Mouse (Mus musculus) kidney, postnatal 0 days (tissue): ENCODE results near the gene Rbm26. TPM values are rescaled to one million over a fixed set of nuclear protein-coding genes. Genes with fewer than 3 reads are reported as not detected.

Experiments used
- ATAC-seq: fragments of 200-750 bp; cut with Nextera tagmentation; replicated peaks from 2 replicates; pipeline ENCODE4 v1.8.0; 2017; ENCODE audit warnings: low read depth, moderate number of reproducible peaks, moderate TSS enrichment, moderate library complexity; ENCODE audit not compliant: low FRiP score
- DNase-seq: peaks from one replicate; pipeline ENCODE4 v3.0.0-alpha.2; 2016; ENCODE audit warnings: low spot score
- H3K27ac ChIP-seq: fragments of 300-500 bp; sonication (generic); 2 replicates; pipeline ENCODE4 v1.5.1; 2014; ENCODE audit warnings: mild to moderate bottlenecking
- H3K27me3 ChIP-seq: fragments of 300-500 bp; sonication (generic); 2 replicates; pipeline ENCODE4 v1.6.1; 2014; ENCODE audit warnings: low read length, mixed read lengths; ENCODE audit not compliant: insufficient read depth
- H3K36me3 ChIP-seq: fragments of 300-500 bp; sonication (generic); 2 replicates; pipeline ENCODE4 v1.6.1; 2014; ENCODE audit warnings: low read length, mixed read lengths; ENCODE audit not compliant: insufficient read depth
- H3K4me1 ChIP-seq: fragments of 300-500 bp; sonication (generic); replicated peaks from 2 replicates; pipeline ENCODE4 v1.6.1; 2014; ENCODE audit warnings: antibody characterized with exemption, low read length, mixed read lengths; ENCODE audit not compliant: insufficient read depth
- H3K4me2 ChIP-seq: fragments of 300-500 bp; sonication (generic); 2 replicates; pipeline ENCODE4 v1.6.1; 2014; ENCODE audit warnings: mild to moderate bottlenecking, low read length, moderate library complexity, mixed read lengths
- H3K4me3 ChIP-seq: fragments of 300-500 bp; sonication (generic); replicated peaks from 2 replicates; pipeline ENCODE4 v1.5.1; 2014; ENCODE audit warnings: low read depth, low read length
- H3K9ac ChIP-seq: fragments of 300-500 bp; sonication (generic); 2 replicates; pipeline ENCODE4 v1.6.1; 2014; ENCODE audit warnings: low read depth, low read length
- H3K9me3 ChIP-seq: fragments of 300-500 bp; sonication (generic); replicated peaks from 2 replicates; pipeline ENCODE4 v1.6.1; 2016; ENCODE audit warnings: low read length, inconsistent platforms, mixed read lengths
- CTCF ChIP-seq: IDR thresholded peaks from 2 replicates; pipeline ENCODE4 v1.5.1; 2016; ENCODE audit warnings: antibody characterized with exemption, low read depth, mild to moderate bottlenecking, moderate library complexity
- WGBS: fragments of 180-500 bp; shearing (Covaris S2); extraction: QIAGEN DNeasy Blood & Tissue Kit; methylation state at CpG from one replicate; pipeline ENCODE4 v1.1.7; 2014; 5-methylcytosine and 5-hydroxymethylcytosine counted together
- polyA plus RNA-seq: library from polyadenylated mRNA; unstranded; fragments of >200 nt; fragmentation: Nextera tagmentation; extraction: Ambion mirVana; gene quantifications from 2 replicates; pipeline ENCODE4 v1.2.1, GENCODE M21; 2015

The Rbm26 gene
- polyA plus RNA-seq, 1 experiment from 2014 or later: 33.0 TPM

DNA sequence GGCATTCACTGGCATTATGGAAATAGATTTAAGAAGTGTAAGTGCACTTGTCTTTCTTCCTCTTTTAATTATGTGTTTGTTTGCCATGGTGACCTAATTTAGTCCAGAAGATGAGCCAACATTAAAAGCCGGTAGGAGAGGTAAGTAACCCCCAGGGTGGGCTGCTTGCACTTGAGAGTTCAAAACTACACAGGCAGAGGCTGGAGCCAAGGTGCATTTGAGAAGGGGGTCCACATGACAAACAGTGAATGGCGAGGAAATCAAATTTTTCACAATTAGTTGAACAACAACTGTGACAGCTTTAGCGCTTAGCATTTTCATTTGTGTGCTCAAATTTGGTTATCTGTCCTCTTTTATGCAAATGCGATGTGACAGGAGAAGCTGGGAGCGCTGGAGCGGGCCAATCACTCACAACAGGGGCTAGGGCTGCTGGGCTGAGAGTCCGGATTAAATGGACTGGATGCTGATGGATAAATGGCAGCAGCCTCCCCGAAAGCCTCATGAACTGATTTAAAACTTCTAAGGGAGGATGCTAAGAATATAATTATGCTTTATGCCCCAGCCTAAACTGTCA is 92.3 kb downstream of the Rbm26 start:
- no peak overlapping the region for H3K4me3 ChIP-seq
- no peak overlapping the region for H3K4me2 ChIP-seq
- ATAC-seq: no peak
- H3K9me3 ChIP-seq: no peaks in the 10 kb centered on the region
- DNase-seq: no peak
- WGBS: 66% methylated on average over 8 of the region's 8 CpGs
- H3K27me3 ChIP-seq: no peaks in the 10 kb centered on the region
- H3K4me1 ChIP-seq: no peaks in the 10 kb centered on the region
- TF ChIP-seq CTCF: no peak
- H3K36me3 ChIP-seq: no peaks in the 10 kb centered on the region
- H3K27ac ChIP-seq: no peak overlapping the region
- H3K9ac ChIP-seq: no peak overlapping the region

DNA sequence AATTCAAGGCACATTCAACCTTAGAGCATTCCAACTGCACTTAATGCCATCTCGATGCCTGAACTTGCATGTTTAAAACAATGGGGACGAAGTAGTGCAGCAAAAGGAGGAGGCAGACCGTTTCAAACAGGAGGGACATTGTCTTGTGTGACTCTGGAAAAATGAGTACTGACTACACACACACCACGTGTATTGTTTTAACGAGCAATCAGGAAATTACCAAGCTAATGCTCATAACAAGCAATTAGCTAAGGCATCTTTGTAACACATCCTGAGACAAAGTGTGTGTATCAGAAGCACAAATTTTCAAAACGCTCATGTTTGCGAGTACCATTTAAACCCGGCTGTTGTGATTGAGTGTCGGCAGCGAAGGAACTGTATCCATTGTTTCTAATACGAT is 93.0 kb downstream of the Rbm26 start:
- TF ChIP-seq CTCF: no peak
- Histone ChIP-seq H3K9me3 (no peaks in the 10 kb centered on the region), H3K4me1 (no peaks in the 10 kb centered on the region), H3K4me2 (no peak overlapping the region), H3K27me3 (no peaks in the 10 kb centered on the region), H3K9ac (no peak overlapping the region), H3K36me3 (no peaks in the 10 kb centered on the region), H3K4me3 (no peak overlapping the region), H3K27ac (no peak overlapping the region)
- no peak for ATAC-seq
- WGBS: 89% methylated on average over 11 of the region's 11 CpGs
- DNase-seq: no peak

DNA sequence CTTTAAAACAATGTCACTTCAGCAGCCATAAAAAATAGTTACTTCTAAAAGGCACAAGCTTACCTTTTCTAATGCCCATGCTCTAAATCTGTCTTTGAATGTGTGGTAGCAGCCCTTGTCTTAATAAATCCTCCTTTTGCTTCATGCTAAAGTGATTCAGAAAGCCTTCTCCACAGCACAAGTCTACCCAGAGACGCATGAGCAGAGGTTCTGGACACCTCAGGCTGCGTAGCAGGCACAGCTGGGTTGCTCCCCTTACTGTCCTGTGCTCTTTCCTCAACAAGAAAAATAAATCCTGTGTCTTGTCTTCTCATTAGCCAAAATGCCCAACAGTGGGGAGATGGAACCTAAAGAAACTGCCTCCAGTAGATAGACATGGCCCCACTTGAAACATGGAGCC is 102.4 kb downstream of the Rbm26 start:
- Histone ChIP-seq H3K36me3 (no peaks in the 10 kb centered on the region), H3K4me1 (0 out of 2 replicates have a peak, but pooled peaks cover 3% of the 10 kb centered on the region), H3K27ac (no peak overlapping the region), H3K9me3 (no peaks in the 10 kb centered on the region), H3K27me3 (no peaks in the 10 kb centered on the region), H3K9ac (no peak overlapping the region), H3K4me3 (no peak overlapping the region), H3K4me2 (no peak overlapping the region)
- TF ChIP-seq CTCF: no peak
- DNase-seq (no peak), ATAC-seq (no peak)
- 74% methylated on average over 2 of the region's 2 CpGs for WGBS

DNA sequence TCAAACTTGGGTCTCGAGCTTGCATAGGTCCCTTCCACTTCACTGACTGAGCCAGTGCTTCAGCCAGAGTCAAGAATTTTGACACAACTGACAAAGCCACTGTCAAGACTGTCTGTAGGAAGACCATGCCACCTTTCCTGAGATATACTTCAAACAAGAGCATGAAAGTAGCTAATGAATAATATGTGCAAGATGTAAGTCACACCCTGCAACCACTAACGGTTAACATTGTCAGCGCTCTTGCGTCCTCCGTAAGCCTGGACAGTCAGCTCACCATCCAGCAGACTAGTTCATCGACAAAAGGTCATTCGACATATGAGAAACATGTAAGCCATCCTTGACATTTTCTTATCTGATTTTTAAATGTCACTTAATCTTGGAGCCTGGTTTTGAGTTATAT is 102.8 kb downstream of the Rbm26 start:
- H3K9ac ChIP-seq: no peak overlapping the region
- WGBS: 88% methylated on average over 7 of the region's 7 CpGs
- H3K27ac ChIP-seq: no peak overlapping the region
- no peaks in the 10 kb centered on the region for H3K27me3 ChIP-seq
- ATAC-seq: no peak
- no peak overlapping the region for H3K4me3 ChIP-seq
- H3K4me1 ChIP-seq: 0 out of 2 replicates have a peak, but pooled peaks cover 3% of the 10 kb centered on the region
- no peaks in the 10 kb centered on the region for H3K36me3 ChIP-seq
- no peaks in the 10 kb centered on the region for H3K9me3 ChIP-seq
- no peak for DNase-seq
- no peak overlapping the region for H3K4me2 ChIP-seq
- no peak for TF ChIP-seq CTCF

DNA sequence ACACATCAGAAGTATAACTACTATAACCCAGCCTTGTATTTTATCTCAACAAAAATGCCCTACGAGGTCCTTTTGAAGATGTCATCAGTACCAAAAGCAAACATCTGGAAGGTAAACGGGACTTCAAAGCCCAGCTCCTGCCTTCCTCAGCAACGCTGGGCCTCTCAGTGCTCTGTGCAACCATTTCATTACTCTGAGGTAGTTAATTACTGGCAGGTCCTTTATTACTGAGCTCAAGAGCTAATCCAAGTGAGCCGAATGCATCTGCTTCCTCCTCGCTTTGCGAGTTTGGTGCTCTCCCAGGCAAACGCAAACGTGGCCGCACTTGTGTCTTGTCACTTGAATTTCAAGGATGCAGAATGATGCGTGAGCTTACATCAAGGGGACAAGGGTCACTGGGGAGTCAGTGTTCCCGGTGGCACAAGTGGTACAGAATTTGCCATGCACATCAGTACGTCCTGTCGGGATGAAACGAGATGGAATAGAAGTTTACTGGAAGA is 106.1 kb downstream of the Rbm26 start:
- no peak overlapping the region for H3K27ac ChIP-seq
- no peaks in the 10 kb centered on the region for H3K27me3 ChIP-seq
- no peak overlapping the region for H3K4me3 ChIP-seq
- WGBS: 20% methylated on average over 14 of the region's 14 CpGs
- H3K36me3 ChIP-seq: no peaks in the 10 kb centered on the region
- 0 out of 2 replicates have a peak, but pooled peaks cover 3% of the 10 kb centered on the region for H3K4me1 ChIP-seq
- H3K4me2 ChIP-seq: no peak overlapping the region
- TF ChIP-seq CTCF: no peak
- H3K9me3 ChIP-seq: no peaks in the 10 kb centered on the region
- no peak overlapping the region for H3K9ac ChIP-seq
- ATAC-seq: no peak
- DNase-seq: no peak

DNA sequence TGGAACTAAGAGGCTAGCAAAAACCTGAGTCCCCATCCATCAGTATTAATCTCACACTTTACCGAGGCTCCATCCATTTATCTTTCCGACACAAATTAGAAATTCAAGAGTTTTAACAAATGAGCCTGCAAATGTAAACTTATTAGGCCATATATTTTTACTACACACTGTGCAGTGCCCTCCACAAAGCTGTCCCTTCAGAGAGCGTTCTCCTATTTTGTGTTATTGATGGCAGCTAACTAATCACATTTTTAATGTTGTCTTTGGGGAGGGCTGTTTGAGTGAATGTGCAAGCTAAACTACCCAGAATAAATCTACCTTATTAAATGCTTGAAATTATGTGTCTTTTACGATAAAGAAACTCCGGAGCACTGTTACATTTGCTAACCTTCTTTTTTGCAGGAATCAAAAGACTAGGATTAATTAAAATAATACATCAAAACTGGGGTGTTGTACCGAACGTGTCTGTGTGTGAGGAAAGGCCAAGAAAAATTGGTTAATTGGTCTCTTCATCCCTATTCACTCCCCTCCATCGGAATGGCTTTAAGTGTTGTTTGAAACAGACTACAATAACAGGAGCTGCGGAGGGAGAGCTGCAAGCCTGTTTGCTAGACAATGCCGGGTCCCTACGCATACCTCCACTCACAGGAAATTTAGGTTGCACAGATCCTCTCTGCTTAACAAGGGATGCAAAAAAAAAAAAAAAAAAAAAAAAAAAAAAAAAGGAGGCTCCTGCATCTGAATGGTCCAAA is 106.7 kb downstream of the Rbm26 start:
- DNase-seq (no peak), ATAC-seq (no peak)
- 19% methylated on average over 11 of the region's 11 CpGs for WGBS
- Histone ChIP-seq H3K4me2 (no peak overlapping the region), H3K9ac (no peak overlapping the region), H3K27ac (no peak overlapping the region), H3K27me3 (no peaks in the 10 kb centered on the region), H3K9me3 (no peaks in the 10 kb centered on the region), H3K4me1 (0 out of 2 replicates have a peak, but pooled peaks cover 3% of the 10 kb centered on the region), H3K36me3 (no peaks in the 10 kb centered on the region), H3K4me3 (no peak overlapping the region)
- no peak for TF ChIP-seq CTCF
